Mouse (Mus musculus): ENCODE measurements at regions not wholly inside any gene's neighbourhood (a gene's known extent, or its start where the extent isn't known, plus 50 kb on each side); places are given as distances from the start of the nearest gene placed in this dataset.

DNA sequence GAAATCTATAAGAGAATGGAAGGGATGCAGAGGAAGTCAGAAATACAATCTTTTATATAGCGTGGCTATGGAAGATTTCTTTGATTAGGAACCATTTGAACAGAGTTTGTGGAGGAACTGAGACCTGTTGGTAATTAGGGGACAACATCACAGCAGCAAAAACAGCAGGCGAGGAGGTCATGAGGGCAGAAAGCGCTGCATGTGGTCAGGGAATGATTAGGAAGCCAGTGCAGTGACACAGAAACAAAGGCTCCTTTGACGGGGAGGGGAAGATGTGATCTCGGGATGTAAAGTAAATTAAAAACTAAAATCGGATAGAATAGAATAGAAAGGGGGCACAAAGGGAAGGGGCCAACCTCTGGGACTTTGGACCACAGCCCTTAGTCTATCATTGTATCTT, 199.6 kb upstream of the Noct start:
- DNase-seq (ENCODE audit: low spot score): no peak

DNA sequence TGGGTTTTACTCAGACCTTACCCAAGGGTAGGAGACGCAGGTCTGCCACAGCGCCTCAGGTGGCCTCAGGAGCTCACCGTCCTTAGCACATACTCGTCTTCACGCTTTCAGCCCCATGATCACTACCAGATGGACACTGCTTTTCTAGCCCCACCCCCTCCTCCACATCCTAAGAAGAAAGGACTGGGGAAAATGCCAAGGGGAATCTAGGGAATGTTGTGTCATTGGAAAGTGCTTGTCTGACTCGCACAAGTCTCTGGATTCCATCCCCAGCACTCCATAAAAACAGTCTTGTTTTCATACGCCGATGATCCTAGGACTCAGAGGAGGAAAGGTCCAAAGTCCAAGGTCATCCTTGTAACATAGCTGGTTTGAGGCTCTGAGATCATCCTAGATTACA, 192.4 kb upstream of the Noct start:
- DNase-seq (ENCODE audit: low spot score): peak; percentile 15

DNA sequence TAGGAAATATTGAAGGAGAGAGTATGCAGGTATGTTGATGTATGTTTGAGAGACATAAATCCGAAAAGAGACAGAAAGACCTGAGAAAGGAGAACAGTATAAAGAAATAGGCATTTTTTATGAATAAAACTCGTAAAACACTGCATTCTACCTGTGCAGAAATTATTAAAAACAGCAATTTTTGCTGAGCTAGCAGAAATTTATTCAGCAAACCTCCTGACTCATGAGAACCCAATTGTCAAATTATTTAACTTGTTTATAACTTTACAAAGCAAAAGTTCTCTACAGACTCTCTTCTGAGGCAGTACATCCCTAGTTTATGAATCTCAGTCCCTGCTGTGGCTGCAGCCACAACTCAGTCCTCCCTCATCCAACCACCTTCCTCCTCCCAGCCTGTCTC, 191.0 kb upstream of the Noct start:
- no peak for DNase-seq (ENCODE audit: low spot score)

DNA sequence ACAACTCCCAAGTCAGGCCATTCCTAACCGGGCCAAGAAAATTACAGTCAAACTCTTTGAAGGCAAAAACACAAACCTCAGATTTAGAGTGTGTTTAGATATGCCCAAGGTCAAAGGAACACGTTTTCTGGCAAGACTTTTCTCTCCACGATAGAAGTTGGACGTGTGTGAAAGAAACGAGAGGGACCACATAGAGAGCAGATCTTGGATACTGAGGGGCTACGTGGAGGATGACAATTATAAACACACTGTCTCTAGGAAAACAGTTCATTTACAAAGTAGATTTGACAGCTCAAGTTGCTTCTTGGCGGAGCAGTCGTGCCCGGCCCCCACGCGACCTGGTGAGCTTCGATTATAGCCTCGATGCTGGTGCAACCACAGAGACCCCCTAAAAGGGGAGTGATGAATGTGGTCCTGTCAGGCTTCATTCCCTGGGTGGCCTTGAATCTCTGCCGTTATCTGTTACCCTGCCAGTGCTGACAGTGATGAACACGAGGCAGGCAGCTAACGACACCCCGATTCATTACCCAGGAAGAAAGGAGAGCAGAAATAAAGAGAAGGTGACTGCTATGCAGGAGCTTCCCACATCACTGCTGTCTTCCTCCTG, 187.4 kb upstream of the Noct start:
- DNase-seq (ENCODE audit: low spot score): no peak

DNA sequence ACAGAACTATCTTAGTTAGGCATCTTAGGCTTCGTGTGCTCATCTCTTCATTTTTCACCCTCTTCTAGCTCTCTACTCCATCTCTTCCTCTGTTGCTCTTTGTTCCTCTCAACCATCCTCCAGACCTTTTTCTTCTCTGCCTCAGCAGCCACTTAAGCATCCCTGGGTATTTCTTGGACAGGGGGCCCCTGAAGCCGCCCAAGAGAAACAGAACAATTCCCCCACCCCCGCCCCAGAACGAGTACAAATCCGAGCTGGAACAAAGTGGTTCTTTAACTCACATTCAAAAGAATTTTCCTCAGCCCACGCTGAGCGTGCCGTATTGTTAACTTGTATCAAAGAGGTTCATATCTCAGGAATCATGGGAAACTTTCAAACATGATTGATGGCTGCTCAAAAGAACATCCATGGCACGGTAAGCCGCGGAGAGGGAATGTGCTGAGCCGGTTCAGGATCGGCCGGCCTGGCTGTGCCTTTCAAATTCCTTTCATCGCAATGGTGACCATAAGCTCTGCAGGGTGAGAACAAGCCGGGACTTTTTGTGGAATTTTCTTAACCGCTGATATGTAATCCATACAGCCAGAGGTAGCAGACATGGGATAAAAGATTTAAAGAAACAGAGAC, 181.9 kb upstream of the Noct start:
- DNase-seq (ENCODE audit: low spot score): no peak

DNA sequence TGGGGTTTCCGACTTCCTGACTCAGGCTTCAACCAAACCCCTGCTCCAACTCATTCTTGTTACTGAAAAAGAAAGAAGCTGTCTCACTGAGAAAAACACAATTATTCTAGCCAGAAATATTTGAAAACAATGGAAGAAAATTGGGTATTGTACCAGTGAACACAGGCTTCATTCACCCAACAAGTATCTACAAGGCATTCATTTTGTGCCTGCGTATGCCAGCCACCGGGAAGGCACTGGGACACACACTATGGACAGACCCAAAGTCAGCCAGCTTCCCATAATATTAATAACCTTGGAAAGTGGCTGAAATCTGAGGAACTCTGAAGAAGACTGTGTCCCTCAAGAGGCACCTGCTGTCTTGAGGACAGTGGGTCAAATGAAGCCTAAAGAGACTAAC, 175.5 kb upstream of the Noct start:
- DNase-seq (ENCODE audit: low spot score): no peak

DNA sequence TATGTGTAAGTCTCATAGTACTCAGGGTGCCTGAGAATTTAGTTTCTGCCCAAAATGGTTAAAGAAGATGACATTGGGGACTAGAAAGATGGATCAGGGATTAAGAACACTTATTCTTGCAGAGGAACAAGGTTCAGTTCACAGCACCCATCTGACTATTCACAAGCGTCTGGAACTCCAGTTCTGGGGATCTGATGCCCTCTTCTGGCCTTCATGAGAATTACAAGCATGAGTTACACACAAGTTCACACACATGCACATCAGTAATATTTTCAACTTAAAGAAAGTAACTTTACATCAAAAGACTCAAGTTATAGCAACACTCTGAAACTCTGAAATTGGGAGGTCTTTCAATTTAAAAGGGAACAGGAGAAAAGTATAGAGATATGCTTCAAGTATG, 174.1 kb upstream of the Noct start:
- no peak for DNase-seq (ENCODE audit: low spot score)

DNA sequence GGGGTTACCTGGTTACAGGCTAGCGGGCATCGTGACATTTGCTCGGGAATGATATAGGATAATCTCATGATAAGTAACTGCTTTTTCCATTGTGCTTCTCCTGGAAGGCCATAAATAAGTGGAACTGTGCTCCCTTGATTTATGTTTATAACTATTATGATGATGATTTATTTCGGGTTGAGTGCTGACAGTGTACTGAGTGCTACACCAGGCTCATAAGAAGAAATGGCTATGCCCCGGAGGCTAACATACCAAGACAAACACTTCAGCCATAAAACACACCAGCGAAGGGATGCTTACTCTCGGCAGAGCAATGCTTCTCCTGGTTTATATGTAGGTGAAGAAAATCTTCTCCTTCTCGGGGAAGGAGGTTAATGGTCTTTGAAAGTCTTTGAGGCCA, 169.2 kb upstream of the Noct start:
- no peak for DNase-seq (ENCODE audit: low spot score)

DNA sequence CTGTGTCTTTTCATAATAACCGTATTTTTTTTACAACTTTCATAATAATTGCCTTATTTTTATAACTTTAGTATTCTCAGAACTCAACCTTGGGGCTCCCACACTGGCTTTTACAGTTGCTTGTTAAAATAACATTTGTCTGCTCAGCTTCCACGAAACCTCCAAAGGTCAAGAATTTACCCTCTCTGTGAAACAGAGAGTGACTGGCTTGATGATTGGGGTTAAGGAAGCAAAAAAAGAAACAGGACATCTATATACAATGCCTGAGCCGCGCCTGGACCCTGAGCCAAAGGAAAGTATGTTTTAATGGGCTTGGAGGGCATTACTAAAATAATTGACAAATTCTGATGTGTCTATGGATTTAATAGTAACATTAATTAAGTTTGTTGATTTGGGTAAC, 160.0 kb upstream of the Noct start:
- no peak for DNase-seq (ENCODE audit: low spot score)

DNA sequence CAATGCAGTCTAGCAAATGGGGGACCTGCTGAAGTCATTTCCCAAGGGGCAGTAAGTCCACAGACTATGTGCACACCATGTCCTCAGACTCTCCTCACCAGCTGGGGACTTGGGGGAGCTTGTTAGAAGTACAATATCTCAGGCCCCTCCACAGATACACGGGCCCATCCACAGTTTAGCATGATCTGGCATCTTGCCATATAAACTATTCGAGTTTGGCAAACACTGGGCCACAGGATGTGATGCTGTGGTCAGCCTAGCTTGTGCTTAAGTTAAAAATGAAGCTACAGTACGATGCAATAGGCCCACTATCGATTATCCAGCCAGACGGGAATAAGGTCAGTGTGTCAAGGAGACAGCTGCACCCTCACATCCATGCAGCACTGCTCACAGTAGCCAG, 157.9 kb upstream of the Noct start:
- no peak for DNase-seq (ENCODE audit: low spot score)

DNA sequence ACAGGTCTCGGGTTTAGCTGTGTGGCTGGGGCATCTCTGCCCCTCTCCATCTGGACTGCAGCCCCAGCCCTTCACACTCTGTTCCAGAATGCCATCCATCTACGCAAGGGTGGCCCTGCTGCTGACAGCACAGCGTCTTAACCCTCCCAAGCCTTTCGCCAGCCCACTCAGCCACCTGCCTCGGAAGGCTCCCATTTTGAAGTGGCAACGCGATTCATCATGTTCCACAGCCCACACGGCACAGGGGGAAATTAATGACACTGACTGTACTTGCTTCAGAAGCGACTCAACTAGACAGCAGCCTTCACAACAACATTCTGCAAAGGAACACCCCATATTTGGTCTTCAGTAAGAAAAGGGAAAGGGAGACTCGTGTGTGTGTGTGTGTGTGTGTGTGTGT, 151.8 kb upstream of the Noct start:
- no peak for DNase-seq (ENCODE audit: low spot score)

DNA sequence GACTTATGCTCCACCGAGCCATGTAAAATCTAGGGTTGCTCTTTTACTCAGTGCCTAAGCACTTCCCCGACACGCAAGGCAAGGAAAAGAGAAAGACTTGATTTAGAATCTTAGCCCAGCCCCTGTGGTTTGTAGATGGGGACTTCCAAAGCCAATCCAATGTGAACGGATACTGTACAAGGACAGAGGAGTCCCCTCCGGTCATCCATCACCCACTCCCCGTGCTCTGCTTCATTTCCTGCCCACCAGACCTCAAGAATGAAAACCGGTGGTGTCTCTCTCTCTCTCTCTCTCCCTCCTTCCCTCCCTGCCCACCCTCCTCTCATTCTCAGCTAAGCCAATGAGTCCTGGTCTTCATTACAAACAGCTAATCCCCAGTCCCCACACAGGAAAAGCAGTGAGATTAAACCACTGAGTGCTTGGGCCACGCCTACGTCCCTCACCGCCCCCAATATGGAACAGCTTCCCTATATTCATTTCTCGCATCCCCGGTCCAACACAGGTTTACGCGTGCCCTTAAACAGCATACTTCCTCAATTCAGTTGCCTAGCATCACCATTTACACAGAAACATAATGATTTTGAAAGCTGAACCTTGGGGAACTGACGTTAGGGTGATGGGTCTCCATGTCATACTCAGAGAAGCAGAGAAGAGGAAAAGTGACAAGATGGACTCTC, 151.1 kb upstream of the Noct start:
- DNase-seq (ENCODE audit: low spot score): no peak

DNA sequence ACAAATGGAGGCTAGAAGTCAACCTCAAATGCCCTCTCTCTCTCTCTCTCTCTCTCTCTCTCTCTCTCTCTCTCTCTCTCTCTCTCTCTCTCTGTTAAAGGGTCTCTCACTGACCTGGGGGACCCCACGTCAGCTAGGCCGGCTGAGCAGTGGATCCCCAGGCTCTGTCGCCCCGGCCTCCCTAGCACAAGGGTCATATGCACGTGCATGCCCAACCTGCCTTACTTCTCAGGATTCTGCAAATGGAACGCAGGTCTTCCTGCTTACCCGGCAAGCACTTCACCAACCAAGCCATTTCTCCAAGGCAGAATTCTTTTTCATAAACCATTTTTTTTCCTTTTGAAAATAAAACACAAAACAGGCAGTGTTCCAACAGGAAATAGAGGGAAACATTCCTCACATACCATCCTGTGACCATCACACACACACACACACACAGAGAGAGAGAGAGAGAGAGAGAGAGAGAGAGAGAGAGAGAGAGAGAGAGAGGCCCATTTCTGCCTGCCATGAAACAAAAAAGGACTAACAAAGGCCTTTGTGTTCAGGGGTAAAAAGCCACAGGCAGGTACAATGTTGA, 150.4 kb upstream of the Noct start:
- no peak for DNase-seq (ENCODE audit: low spot score)

DNA sequence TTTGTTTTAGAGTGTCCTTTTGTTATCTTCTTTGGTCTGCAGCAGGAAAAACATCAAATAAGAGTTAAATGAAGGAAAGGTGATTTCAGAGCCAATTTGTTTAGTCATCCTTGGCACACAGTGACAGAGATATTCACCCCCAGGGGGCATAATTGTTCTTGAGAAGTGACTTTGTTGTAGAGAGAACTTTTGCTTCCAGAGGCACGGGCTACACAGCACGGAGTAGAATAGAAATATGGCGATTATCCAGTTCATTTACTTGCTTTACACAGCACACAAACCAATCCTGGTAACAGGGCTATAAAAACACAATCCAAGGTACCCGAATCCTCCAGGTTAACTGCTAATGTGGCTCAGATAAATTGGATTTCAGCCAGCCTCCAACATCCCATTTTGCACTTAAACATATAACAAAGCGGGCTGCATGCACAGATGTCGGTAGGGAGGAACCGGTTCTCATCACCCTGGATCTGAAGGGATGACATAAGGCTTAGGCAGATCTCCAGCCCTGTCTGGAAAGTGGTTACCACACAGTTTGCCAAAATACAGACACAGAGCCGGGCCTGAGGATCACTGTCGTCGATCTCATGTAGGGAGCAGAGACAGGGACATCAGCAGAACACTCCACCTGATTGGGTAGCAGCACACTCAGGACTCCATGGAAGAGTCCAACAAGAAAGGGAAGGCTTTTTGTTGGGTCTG, 148.9 kb upstream of the Noct start:
- peak; percentile 8 for DNase-seq (ENCODE audit: low spot score)

DNA sequence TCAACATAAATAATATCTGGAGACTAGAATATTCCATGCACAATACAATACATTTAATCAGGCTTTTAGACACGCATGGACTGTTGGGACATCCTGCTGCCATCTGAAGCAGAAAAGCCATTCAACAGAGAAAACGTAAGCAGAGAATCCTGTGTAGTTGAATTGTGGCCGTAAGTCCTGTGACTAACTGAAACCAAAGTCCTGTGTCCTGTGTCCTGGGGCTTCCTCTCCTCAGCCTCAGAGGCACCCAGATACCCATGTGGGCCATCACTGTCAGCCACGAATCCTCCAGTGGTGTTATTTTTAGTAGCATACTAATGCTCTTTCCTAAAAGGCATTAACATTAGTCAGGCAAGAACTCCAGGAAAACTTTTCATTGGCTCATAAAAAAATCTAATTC, 145.8 kb upstream of the Noct start:
- no peak for DNase-seq (ENCODE audit: low spot score)

DNA sequence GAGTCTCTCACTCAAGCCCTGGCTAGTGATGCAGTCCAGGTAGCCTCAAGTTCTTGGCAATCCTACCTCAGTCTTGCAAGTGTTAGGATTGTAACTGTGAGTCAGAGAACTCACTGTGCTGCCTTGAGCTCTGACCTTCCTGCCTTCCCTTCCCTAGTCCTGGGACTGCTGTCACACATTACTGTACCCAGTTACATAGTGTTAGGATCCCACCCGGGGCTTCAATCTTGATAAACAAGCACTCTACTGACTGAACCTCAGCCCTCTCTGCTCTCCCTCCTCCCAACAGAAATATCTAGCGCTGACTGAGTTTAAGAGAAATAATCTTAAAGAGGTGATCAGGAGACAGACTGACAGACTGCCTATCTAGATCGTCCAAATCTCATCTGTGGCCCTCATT, 143.8 kb upstream of the Noct start:
- no peak for DNase-seq (ENCODE audit: low spot score)

DNA sequence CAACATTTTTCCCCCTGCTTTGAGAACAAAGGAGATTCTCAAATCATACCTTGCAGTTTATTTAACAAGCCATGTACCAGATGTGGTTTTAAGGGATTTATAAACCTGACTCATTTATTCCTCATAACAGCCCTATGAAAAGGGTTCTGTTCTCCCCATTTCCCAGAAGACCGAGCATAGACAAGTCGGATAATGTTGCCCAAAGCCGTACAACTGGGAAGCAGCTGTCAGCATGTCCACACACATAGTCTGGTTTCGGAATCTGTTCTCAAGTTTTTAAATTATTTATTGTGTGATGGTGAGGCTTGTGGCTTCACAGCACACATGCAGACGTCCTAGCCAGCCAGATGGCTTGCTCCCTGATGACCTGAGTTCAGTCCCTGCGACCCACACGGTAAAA, 143.4 kb upstream of the Noct start:
- DNase-seq (ENCODE audit: low spot score): no peak

DNA sequence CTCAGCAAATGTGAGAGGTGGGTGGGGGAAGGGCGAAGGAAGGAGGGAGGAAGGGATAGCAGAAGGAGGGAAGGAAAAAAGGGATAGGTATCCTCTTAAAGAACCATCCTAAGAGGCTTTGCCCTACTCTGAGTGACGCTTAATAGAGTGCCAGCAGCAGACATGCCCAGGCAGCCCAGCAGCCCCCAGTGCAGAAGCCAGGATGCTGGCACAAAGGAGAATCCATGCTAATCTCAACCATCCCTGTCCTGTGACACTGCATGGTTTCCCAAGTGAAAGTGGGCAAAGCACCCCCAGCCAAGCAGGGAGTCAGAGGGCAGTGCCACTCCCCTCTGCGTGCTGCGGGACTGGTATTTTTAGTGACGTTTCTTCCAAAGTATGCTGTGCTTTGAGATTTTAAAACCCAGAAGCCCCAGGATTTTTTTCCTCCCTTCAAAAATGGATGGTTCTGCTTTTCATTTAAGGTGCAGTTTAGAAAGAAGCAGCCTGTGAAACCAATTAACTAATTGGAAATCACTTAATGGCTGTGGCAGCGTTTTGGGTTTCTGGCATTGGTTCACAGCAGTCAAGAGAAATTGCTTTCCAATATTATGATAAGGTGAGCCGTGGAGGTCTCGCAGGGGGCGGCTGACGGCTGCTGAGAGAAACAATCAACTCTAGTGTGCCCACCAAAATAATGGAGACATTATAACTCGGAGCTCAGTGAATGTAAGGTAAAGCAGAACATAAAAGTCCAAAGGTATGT, 141.2 kb upstream of the Noct start:
- DNase-seq (ENCODE audit: low spot score): no peak

DNA sequence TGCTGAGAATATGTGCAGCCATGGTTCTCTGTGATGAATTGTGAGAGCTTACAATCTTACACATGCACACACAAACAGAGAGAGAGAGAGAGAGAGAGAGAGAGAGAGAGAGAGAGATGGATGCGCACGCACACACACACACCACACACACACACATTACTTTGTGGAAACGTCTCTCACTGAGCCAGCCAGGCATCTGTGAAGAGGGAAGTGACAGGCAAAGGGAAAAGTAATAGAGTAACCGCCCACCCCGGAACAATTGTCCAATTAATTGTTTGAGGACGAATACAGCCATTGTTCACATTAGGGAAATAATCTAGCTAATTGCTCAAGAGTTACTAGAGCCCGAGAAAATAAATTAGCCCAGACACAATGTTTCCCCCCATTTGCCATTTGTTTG, 140.7 kb upstream of the Noct start:
- no peak for DNase-seq (ENCODE audit: low spot score)

DNA sequence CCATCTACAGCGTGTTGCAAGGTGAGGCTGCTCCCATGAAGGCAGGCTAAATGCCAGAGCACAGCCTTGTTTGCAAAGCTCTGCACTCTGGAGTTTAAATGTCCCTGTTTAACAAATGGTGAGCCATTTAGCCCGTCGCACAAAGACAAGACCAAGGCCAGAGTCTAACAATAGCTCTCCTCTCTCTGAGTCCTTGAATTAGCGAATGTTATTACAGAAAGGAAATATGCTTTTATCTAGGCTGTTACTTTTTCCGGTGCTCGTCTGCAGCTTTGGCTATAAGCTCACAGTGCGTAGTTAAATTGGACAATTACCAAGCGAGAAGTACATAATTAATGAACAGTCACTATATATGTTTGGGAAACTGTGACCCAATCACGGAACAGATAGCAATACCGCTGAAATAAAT, 137.8 kb upstream of the Noct start:
- no peak for DNase-seq (ENCODE audit: low spot score)

DNA sequence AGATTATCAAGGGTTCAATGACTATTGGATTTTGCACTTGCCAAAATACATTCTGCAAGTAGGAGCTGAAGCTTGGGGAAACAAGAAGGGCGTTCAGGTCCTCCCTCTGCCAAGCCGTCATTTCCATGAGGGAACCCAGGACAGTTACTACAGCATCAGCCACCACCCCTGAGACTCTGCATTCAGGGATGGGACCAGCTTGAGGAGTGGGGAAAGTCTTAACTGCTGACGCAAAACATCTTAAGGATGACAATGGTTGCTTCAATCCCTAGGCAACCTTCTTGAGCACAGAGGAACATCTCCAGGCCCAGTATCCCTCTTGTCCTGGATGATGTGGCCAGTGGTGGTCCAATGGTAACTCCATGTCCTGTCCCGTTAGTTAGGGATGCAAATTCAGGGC, 137.2 kb upstream of the Noct start:
- DNase-seq (ENCODE audit: low spot score): no peak

DNA sequence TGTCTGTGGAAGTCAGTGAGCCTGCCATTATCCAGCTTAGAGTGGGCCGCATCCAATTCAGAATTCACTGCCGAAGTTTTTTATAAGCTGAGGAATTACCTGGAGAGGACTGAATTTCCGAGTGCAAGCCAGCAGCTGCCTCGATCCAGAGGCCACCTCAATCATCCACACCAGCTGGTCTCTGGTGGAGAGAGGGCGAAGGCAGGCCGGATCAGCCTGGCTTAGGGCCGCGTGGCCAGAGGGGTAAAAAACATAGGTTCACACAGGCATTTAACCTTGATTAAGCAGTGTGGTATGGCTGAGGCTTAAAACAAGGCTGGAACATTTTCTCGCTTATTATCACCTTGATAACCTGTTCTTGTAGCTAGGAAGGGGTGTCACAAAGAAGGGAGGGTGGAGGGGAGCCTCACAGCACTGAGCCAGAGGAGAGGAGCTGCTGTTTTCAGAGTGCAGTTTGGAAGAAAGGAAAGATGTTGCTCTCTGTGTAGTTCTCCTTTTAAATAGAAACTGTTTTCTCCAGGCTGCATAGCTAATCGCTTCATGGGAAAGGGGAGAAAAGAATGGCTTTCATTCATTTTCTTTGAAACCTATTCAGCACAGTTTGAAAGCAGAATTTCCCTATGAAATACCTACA, 135.1 kb upstream of the Noct start:
- no peak for DNase-seq (ENCODE audit: low spot score)
